Mouse (Mus musculus) liver, embryonic 13.5 days (tissue): Measurements from ENCODE around the gene Srrm3. TPM values are rescaled to one million over a fixed set of nuclear protein-coding genes. Genes with fewer than 3 reads are reported as not detected.

ENCODE experiments used
- ATAC-seq: fragments of 200-750 bp; cut with Nextera tagmentation; 2 replicates; pipeline ENCODE4 v1.8.0; 2017; ENCODE audit warnings: low read depth, mild to moderate bottlenecking, moderate number of reproducible peaks, moderate library complexity
- DNase-seq: peaks from one replicate; pipeline ENCODE4 v3.0.0; 2022
- H3K27ac ChIP-seq: fragments of 300-500 bp; sonication (generic); 2 replicates; pipeline ENCODE4 v1.5.1; 2015; ENCODE audit warnings: moderate library complexity, mild to moderate bottlenecking, inconsistent platforms
- H3K27me3 ChIP-seq: fragments of 300-500 bp; sonication (generic); 2 replicates; pipeline ENCODE4 v1.6.1; 2015; ENCODE audit warnings: mild to moderate bottlenecking, inconsistent platforms
- H3K36me3 ChIP-seq: fragments of 300-500 bp; sonication (generic); 2 replicates; pipeline ENCODE4 v1.6.1; 2015; ENCODE audit warnings: mild to moderate bottlenecking, inconsistent platforms
- H3K4me1 ChIP-seq: fragments of 300-500 bp; sonication (generic); replicated peaks from 2 replicates; pipeline ENCODE4 v1.6.1; 2015; ENCODE audit warnings: inconsistent platforms
- H3K4me2 ChIP-seq: fragments of 300-500 bp; sonication (generic); 2 replicates; pipeline ENCODE4 v1.6.1; 2015; ENCODE audit warnings: inconsistent platforms, mild to moderate bottlenecking, moderate library complexity
- H3K4me3 ChIP-seq: fragments of 300-500 bp; sonication (generic); replicated peaks from 2 replicates; pipeline ENCODE4 v1.5.1; 2015; ENCODE audit warnings: mild to moderate bottlenecking, inconsistent platforms
- H3K9ac ChIP-seq: fragments of 300-500 bp; sonication (generic); 2 replicates; pipeline ENCODE4 v1.6.1; 2015; ENCODE audit warnings: mild to moderate bottlenecking, inconsistent platforms
- H3K9me3 ChIP-seq: fragments of 300-500 bp; sonication (generic); replicated peaks from 2 replicates; pipeline ENCODE4 v1.6.1; 2016; ENCODE audit warnings: inconsistent platforms
- WGBS: fragments of 180-500 bp; shearing (Covaris S2); methylation state at CpG from one replicate; pipeline ENCODE4 v1.1.7; 2015; ENCODE audit not compliant: insufficient replicate concordance; 5-methylcytosine and 5-hydroxymethylcytosine counted together
- polyA plus RNA-seq: library from polyadenylated mRNA; unstranded; fragments of >200 nt; fragmentation: Nextera tagmentation; extraction: Ambion mirVana; gene quantifications from 2 replicates; pipeline ENCODE4 v1.2.1, GENCODE M21; 2015

The Srrm3 gene
- polyA plus RNA-seq, 1 experiment from 2014 or later = not detected

GRCm38 (mm10) chr5:135870505-135870904 is 63.8 kb downstream of the Srrm3 start:
- 70% methylated on average over 5 of the region's 5 CpGs for WGBS
- Histone ChIP-seq H3K9ac (no peak overlapping the region), H3K4me2 (no peak overlapping the region), H3K4me1 (peaks cover 7% of the 10 kb centered on the region; the same call in 1 of the 2 replicates), H3K27ac (no peak overlapping the region), H3K27me3 (peaks cover 90% of the 10 kb centered on the region), H3K9me3 (no peaks in the 10 kb centered on the region), H3K4me3 (no peak overlapping the region), H3K36me3 (no peaks in the 10 kb centered on the region)
- DNase-seq (no peak), ATAC-seq (no peak)

GRCm38 (mm10) chr5:135872996-135873395 is 66.3 kb downstream of the Srrm3 start:
- 24% methylated on average over 16 of the region's 16 CpGs for WGBS
- Histone ChIP-seq H3K9ac (no peak overlapping the region), H3K4me3 (no peak overlapping the region), H3K9me3 (no peaks in the 10 kb centered on the region), H3K36me3 (no peaks in the 10 kb centered on the region), H3K27ac (no peak overlapping the region), H3K4me2 (no peak overlapping the region), H3K27me3 (peaks cover 66% of the 10 kb centered on the region), H3K4me1 (peaks cover 11% of the 10 kb centered on the region)
- DNase-seq = no peak
- ATAC-seq = no peak

GRCm38 (mm10) chr5:135873753-135874152 is 67.1 kb downstream of the Srrm3 start:
- H3K27me3 ChIP-seq = peaks cover 59% of the 10 kb centered on the region
- H3K4me3 ChIP-seq = no peak overlapping the region
- no peak overlapping the region for H3K9ac ChIP-seq
- peaks cover 9% of the 10 kb centered on the region for H3K4me1 ChIP-seq
- no peaks in the 10 kb centered on the region for H3K36me3 ChIP-seq
- no peak for ATAC-seq
- 37% methylated on average over 9 of the region's 9 CpGs for WGBS
- no peaks in the 10 kb centered on the region for H3K9me3 ChIP-seq
- no peak for DNase-seq
- no peak overlapping the region for H3K27ac ChIP-seq
- H3K4me2 ChIP-seq = no peak overlapping the region

- peaks cover 25% of the 10 kb centered on the region for H3K27me3 ChIP-seq
- peaks cover 16% of the 10 kb centered on the region for H3K4me1 ChIP-seq
- no peak for ATAC-seq
- 13% methylated on average over 8 of the region's 8 CpGs for WGBS
- no peak overlapping the region for H3K4me3 ChIP-seq
- H3K9ac ChIP-seq = no peak overlapping the region
- DNase-seq = no peak
- no peaks in the 10 kb centered on the region for H3K36me3 ChIP-seq
- no peak overlapping the region for H3K27ac ChIP-seq
- no peaks in the 10 kb centered on the region for H3K9me3 ChIP-seq
- peak overlapping the region; percentile 56 for H3K4me2 ChIP-seq
Observed at GRCm38 (mm10) chr5:135877180-135877579, 70.5 kb downstream of the Srrm3 start.

- H3K27ac ChIP-seq = no peak overlapping the region
- ATAC-seq = no peak
- peaks cover 18% of the 10 kb centered on the region for H3K27me3 ChIP-seq
- peak overlapping the region; percentile 4; the same call in 1 of the 2 replicates for H3K9ac ChIP-seq
- peak overlapping the region; percentile 56 for H3K4me2 ChIP-seq
- 3% methylated on average over 16 of the region's 16 CpGs for WGBS
- no peaks in the 10 kb centered on the region for H3K36me3 ChIP-seq
- peaks cover 16% of the 10 kb centered on the region for H3K4me1 ChIP-seq
- peak overlapping the region; percentile 37 for H3K4me3 ChIP-seq
- no peaks in the 10 kb centered on the region for H3K9me3 ChIP-seq
- no peak for DNase-seq
Observed at GRCm38 (mm10) chr5:135877831-135878231, 71.1 kb downstream of the Srrm3 start.

GRCm38 (mm10) chr5:135879449-135880158 is 72.9 kb downstream of the Srrm3 start:
- WGBS = 50% methylated on average over 13 of the region's 13 CpGs
- no peak for DNase-seq
- no peak overlapping the region for H3K4me2 ChIP-seq
- H3K9ac ChIP-seq = no peak overlapping the region
- no peak for ATAC-seq
- peaks cover 16% of the 10 kb centered on the region for H3K4me1 ChIP-seq
- no peaks in the 10 kb centered on the region for H3K9me3 ChIP-seq
- no peaks in the 10 kb centered on the region for H3K36me3 ChIP-seq
- peaks cover 7% of the 10 kb centered on the region; the same call in 1 of the 2 replicates for H3K27me3 ChIP-seq
- H3K4me3 ChIP-seq = no peak overlapping the region
- H3K27ac ChIP-seq = no peak overlapping the region

GRCm38 (mm10) chr5:135884641-135885040 is 78.0 kb downstream of the Srrm3 start:
- H3K4me3 ChIP-seq = no peak overlapping the region
- no peaks in the 10 kb centered on the region for H3K36me3 ChIP-seq
- H3K4me1 ChIP-seq = peaks cover 5% of the 10 kb centered on the region
- H3K4me2 ChIP-seq = no peak overlapping the region
- WGBS = 59% methylated on average over 6 of the region's 6 CpGs
- DNase-seq = no peak
- no peak overlapping the region for H3K9ac ChIP-seq
- peaks cover 48% of the 10 kb centered on the region for H3K27me3 ChIP-seq
- no peak overlapping the region for H3K27ac ChIP-seq
- no peaks in the 10 kb centered on the region for H3K9me3 ChIP-seq
- no peak for ATAC-seq

- Histone ChIP-seq H3K4me3 (peak within 1 kb of the TSS; percentile 31; the same call in 1 of the 2 replicates), H3K9ac (no peak within 1 kb of the TSS), H3K9me3 (no peaks in the 10 kb centered on the region), H3K4me1 (no peaks in the 10 kb centered on the region), H3K27ac (no peak within 1 kb of the TSS), H3K36me3 (no peaks in the 10 kb centered on the region), H3K4me2 (peak within 1 kb of the TSS; percentile 56), H3K27me3 (peaks cover 75% of the 10 kb centered on the region)
- no peak for DNase-seq
- no peak for ATAC-seq
- 4% methylated on average over 24 of the region's 24 CpGs for WGBS
Observed at GRCm38 (mm10) chr5:135887675-135888102, 81.0 kb downstream of the Srrm3 start, which contains the start of gene Hspb1. Gene Hspb1, plus strand, starts transcription at chr5:135887919.

GRCm38 (mm10) chr5:135888405-135889215 is 81.9 kb downstream of the Srrm3 start:
- no peak for ATAC-seq
- H3K4me1 ChIP-seq = no peaks in the 10 kb centered on the region
- 5% methylated on average over 30 of the region's 30 CpGs for WGBS
- H3K9me3 ChIP-seq = no peaks in the 10 kb centered on the region
- peaks cover 80% of the 10 kb centered on the region for H3K27me3 ChIP-seq
- peak overlapping the region; percentile 12; the same call in 1 of the 2 replicates for H3K4me3 ChIP-seq
- peak overlapping the region; percentile 23 for H3K4me2 ChIP-seq
- H3K9ac ChIP-seq = no peak overlapping the region
- no peak for DNase-seq
- H3K27ac ChIP-seq = no peak overlapping the region
- no peaks in the 10 kb centered on the region for H3K36me3 ChIP-seq

GRCm38 (mm10) chr5:135890323-135890722 is 83.6 kb downstream of the Srrm3 start:
- ATAC-seq (no peak), DNase-seq (no peak)
- H3K27me3 ChIP-seq = peaks cover 70% of the 10 kb centered on the region
- no peak overlapping the region for H3K9ac ChIP-seq
- WGBS = 34% methylated on average over 4 of the region's 4 CpGs
- no peak overlapping the region for H3K27ac ChIP-seq
- no peaks in the 10 kb centered on the region for H3K9me3 ChIP-seq
- H3K36me3 ChIP-seq = no peaks in the 10 kb centered on the region
- no peaks in the 10 kb centered on the region for H3K4me1 ChIP-seq
- no peak overlapping the region for H3K4me3 ChIP-seq
- H3K4me2 ChIP-seq = no peak overlapping the region

- WGBS = 40% methylated on average over 3 of the region's 3 CpGs
- H3K4me3 ChIP-seq = no peak overlapping the region
- H3K9ac ChIP-seq = no peak overlapping the region
- DNase-seq = no peak
- no peaks in the 10 kb centered on the region for H3K36me3 ChIP-seq
- no peak for ATAC-seq
- H3K4me2 ChIP-seq = no peak overlapping the region
- H3K27me3 ChIP-seq = peaks cover 64% of the 10 kb centered on the region
- H3K4me1 ChIP-seq = no peaks in the 10 kb centered on the region
- no peaks in the 10 kb centered on the region for H3K9me3 ChIP-seq
- H3K27ac ChIP-seq = no peak overlapping the region
Observed at GRCm38 (mm10) chr5:135890920-135891319, 84.2 kb downstream of the Srrm3 start.
